Mouse (Mus musculus) heart, adult 18-20 months (tissue): ENCODE results near the gene Gm11037. TPM values are rescaled to one million over a fixed set of nuclear protein-coding genes. Genes with fewer than 3 reads are reported as not detected.
A peak's percentile ranks its signal among the peaks of the same experiment; 100 is the strongest.

Experiments
- DNase-seq, 2 experiments: peaks; one replicate each; pipeline ENCODE4 v3.0.0; 2021 to 2022; ENCODE audit warnings: mixed read lengths in 1 of 2
- total RNA-seq, 2 experiments: library from RNA; stranded (reverse); gene quantifications; 2 replicates each; pipeline ENCODE4 v1.2.3; 2021

Gm11037 gene
- total RNA-seq, 2 experiments from 2014 or later: not detected

- DNase-seq: peak in 1 of 2 experiments; percentile 12
Observed at GRCm38 (mm10) chr2:131148353-131149253, 15.3 kb downstream of the Gm11037 start.

GRCm38 (mm10) chr2:131149254-131149578 lies 15.9 kb downstream of the Gm11037 start:
- DNase-seq: no peak

GRCm38 (mm10) chr2:131152166-131152730 lies 19.0 kb downstream of the Gm11037 start:
- DNase-seq: no peak

GRCm38 (mm10) chr2:131154036-131154435 lies 20.7 kb downstream of the Gm11037 start:
- DNase-seq: no peak

- DNase-seq: no peak
Observed at GRCm38 (mm10) chr2:131156987-131157386, 23.7 kb downstream of the Gm11037 start.

- DNase-seq: no peak
Observed at GRCm38 (mm10) chr2:131159491-131159910, 26.2 kb downstream of the Gm11037 start.

- DNase-seq: peak; percentile 97 to 98
Observed at GRCm38 (mm10) chr2:131159938-131160581, 26.8 kb downstream of the Gm11037 start, which contains the start of gene 1700037H04Rik. TSS of gene 1700037H04Rik (minus strand) at chr2:131160081.

GRCm38 (mm10) chr2:131160671-131161111 lies 27.4 kb downstream of the Gm11037 start:
- DNase-seq: peak; percentile 67 to 72

- DNase-seq: no peak
Observed at GRCm38 (mm10) chr2:131163924-131164323, 30.6 kb downstream of the Gm11037 start.

GRCm38 (mm10) chr2:131166172-131166571 lies 32.9 kb downstream of the Gm11037 start:
- no peak for DNase-seq

GRCm38 (mm10) chr2:131167984-131168383 lies 34.7 kb downstream of the Gm11037 start:
- DNase-seq: no peak

- DNase-seq: no peak
Observed at GRCm38 (mm10) chr2:131168914-131169313, 35.6 kb downstream of the Gm11037 start.

- no peak for DNase-seq
Observed at GRCm38 (mm10) chr2:131170936-131171335, 37.6 kb downstream of the Gm11037 start.

- peak; percentile 76 to 82 for DNase-seq
Observed at GRCm38 (mm10) chr2:131171401-131172104, 38.3 kb downstream of the Gm11037 start.

- no peak for DNase-seq
Observed at GRCm38 (mm10) chr2:131172322-131172721, 39.0 kb downstream of the Gm11037 start.

GRCm38 (mm10) chr2:131174700-131175099 lies 41.4 kb downstream of the Gm11037 start:
- peak; percentile 81 to 86 for DNase-seq

- DNase-seq: no peak
Observed at GRCm38 (mm10) chr2:131175286-131175944, 42.1 kb downstream of the Gm11037 start.

- no peak for DNase-seq
Observed at GRCm38 (mm10) chr2:131175945-131176309, 42.6 kb downstream of the Gm11037 start.

GRCm38 (mm10) chr2:131176491-131176890 lies 43.2 kb downstream of the Gm11037 start:
- no peak for DNase-seq

- DNase-seq: no peak
Observed at GRCm38 (mm10) chr2:131177932-131178331, 44.6 kb downstream of the Gm11037 start.

GRCm38 (mm10) chr2:131178828-131179245 lies 45.5 kb downstream of the Gm11037 start:
- DNase-seq: peak in 1 of 2 experiments; percentile 44
